Mouse (Mus musculus): Measurements from ENCODE around the gene Gje1. TPM values are rescaled to one million over a fixed set of nuclear protein-coding genes. Genes with fewer than 3 reads are reported as not detected.

Gene Gje1
- not detected in 2 replicates for polyA plus RNA-seq (2012; rRNA removed)

DNA sequence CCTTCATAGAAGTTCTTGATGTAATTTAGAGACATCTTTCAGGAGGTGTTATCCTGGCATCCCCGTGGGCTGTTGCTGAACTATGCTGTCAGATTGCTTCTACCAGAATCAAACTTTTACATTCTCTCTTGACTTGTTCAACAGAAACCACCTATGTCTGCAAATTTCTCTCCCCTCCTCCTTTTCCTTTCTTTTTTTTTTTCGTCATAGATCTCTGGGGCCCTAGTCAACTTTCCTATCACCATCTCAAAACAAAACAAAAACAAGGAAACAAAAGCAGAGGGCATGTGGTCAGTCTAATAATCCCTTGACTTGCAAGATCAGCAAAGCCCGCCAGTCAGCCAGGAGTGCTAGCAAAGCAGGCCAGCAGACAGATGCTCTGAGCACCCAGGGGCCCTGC is at the start of gene Gje1:
Gene Gje1 (minus strand): TSS at position 101 of the 400 bp plus-strand sequence.
- 63% methylated on average over 3 of the region's 3 CpGs for WGBS
- DNase-seq (ENCODE audit: low read depth, low spot score) = no peak

DNA sequence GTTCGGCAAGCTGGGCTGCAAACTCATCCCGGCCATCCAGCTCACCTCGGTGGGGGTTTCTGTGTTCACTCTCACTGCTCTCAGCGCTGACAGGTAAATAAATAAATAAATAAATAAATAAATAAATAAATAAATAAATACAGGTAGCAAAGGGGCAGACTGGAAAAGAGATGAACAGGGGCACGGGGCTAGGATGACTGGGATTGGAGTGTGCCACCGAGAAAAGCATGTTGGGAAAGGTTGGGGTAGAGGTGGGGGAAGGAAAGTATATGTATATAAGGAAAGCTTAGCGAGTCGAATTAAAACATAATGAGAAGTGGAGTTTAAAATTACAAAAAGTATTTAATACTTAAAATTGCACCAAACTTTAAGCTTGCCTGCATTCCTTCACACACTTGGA is 42.6 kb upstream of the Gje1 start:
- no peak for DNase-seq (ENCODE audit: low read depth, low spot score)
- 25% methylated on average over 8 of the region's 8 CpGs for WGBS

- no peak for DNase-seq (ENCODE audit: low read depth, low spot score)
- 5% methylated on average over 35 of the region's 35 CpGs for WGBS
These were observed 41.9 kb upstream of the Gje1 start for GRCm38 (mm10) chr10:14759665-14760558.

- WGBS = 6% methylated on average over 2 of the region's 2 CpGs
- no peak for DNase-seq (ENCODE audit: low read depth, low spot score)
These were observed 16.3 kb upstream of the Gje1 start for GRCm38 (mm10) chr10:14734285-14734684.

DNA sequence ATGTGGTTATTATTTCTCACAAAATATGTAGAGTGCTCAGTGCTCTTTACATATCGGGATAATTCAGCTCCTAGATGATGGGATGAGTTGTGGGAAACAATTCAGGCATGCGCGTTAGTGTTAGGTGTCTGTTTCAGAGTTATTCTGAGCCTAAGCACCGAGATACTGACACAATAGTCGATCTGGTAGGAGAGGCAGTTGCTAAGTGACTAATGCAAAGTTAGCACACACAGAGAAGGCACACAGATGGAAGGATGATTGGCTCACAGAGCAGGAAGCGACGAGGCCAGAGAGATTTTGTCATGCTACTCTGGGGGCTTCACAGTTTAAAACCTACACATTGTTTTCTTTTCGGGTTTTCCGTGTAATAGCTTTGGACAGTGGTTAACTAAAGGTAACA is 7.7 kb upstream of the Gje1 start:
- DNase-seq (ENCODE audit: low read depth, low spot score) = no peak
- 68% methylated on average over 9 of the region's 9 CpGs for WGBS

DNA sequence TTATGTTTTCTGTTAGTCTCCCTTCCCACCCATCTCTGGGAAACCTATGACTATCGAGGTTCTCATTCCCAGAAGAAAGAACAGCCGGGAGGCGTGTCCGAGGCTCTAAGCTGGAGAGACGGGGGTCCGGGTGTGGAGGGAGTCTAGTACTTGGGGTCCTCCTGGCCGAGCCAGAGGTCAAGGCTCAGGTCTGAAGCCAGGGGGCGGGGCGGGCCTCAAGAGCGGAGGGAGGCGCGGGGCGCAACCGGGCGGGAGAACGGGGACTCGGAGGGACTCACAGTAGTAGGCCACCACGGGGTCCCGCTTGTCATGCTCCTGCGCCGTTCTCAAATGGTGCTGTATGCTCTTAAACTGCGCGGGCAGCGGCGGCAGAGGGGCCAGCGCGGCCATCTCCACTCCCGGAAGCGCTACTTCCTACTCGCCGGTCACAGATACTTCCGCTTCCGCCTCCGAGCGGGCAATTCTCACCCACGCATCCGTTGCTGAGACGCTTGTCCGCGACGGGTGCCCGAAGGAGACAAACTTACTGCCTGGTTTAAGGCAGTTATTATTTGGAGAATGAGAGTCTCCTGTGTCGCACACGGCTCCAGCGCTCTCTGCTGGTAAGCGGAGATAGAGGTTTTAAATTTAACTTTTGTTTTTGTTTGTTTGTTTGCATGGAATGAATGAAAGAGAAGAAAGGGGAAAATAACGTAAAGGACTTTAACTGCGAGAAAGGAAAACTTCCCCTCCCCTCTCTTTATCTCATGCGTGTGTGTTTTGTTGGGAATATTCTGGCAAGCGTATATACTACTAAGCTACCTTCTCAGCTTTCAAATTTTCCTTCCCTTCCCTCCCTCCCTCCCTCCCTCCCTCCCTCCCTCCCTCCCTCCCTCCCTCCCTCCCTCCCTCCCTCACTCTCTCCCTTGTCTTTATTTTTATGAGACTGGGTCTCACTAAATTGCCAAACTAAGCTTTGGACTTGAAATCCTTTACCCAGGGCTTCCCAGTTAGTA is 12.6 kb downstream of the Gje1 start, which contains the start of the genes Vta1 and Nmbr:
Gene Vta1 (minus strand): TSS at position 489 of the 995 bp plus-strand sequence.
Gene Nmbr (plus strand): TSS at position 520 of the 995 bp plus-strand sequence.
- peak; percentile 95 for DNase-seq (ENCODE audit: low read depth, low spot score)
- WGBS = under 1% methylated on average over 50 of the region's 50 CpGs

DNA sequence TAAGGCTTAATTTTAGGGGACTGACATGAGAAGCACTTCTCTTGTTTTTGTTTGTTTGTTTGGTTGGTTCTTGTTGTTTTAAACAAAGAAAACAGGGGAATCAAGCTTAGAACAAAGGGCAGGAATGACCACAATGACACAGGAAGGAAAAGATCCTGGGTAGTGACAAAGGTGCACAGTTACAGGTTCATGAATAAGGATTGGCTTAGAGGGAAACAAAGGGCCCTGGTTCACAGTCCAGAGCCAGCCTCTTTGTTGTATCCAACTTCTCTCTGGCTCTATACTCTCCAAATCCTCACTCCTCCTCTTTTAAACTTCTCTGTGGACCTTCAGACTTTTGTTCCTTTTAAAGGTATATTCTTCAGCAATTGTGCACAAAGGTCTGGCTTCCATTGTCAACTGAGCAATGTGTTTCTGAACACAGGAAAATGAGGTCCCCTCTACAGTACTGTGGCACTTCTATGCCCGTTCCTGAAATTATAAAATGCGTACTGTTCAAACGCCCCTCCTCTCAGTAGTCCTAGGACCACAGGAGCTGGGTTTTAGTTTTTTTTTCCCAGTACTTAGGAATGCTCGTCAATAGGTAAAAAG is 14.1 kb downstream of the Gje1 start:
- DNase-seq (ENCODE audit: low read depth, low spot score) = no peak
- WGBS = 42% methylated on average over 4 of the region's 4 CpGs

DNA sequence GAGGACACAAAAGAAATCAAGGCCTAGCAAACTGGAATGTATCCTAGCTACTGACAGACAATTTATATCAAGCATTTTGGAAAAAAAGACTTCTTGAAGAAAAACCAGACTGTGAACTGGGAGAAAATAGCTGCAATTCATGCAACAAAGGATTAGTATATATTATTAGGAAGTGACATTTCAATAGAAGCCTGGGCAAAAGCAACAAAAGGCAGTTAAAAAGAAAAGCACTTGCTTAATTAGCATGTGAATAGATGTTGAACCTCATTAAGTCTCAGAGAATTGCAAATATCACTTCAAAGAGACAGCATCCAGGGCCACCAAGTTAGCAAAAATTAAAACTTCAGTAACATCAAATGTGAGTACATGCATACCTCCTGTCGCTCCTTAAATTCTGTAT is 14.8 kb downstream of the Gje1 start:
- 92% methylated on average over 1 of the region's 1 CpGs for WGBS
- no peak for DNase-seq (ENCODE audit: low read depth, low spot score)

DNA sequence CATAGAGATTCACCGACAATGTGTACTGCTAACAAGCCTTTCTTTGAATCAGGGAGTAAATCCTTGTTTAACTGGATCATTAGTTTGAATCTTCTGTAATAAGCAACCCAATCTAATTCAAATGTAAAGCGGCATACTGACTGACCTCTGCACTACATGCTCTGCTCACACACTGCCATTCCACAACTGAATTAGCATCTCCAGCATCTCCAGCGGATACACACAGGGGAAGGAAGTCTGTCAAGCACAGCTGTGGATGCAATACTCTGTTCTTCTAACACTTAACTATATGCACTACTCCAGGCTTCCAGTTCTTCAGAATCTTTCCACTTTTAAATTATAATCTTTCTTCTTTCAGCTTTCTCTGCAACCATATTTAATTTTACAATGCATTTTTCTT is 27.7 kb downstream of the Gje1 start:
- DNase-seq (ENCODE audit: low read depth, low spot score) = no peak
- WGBS = 88% methylated on average over 3 of the region's 3 CpGs

GRCm38 (mm10) chr10:14688785-14689442 is 29.1 kb downstream of the Gje1 start:
- no peak for DNase-seq (ENCODE audit: low read depth, low spot score)
- WGBS = 81% methylated on average over 6 of the region's 6 CpGs

GRCm38 (mm10) chr10:14685663-14686062 is 32.4 kb downstream of the Gje1 start:
- WGBS = 98% methylated on average over 1 of the region's 1 CpGs
- no peak for DNase-seq (ENCODE audit: low read depth, low spot score)

GRCm38 (mm10) chr10:14666147-14666546 is 51.9 kb downstream of the Gje1 start:
- 85% methylated on average over 2 of the region's 2 CpGs for WGBS
- DNase-seq (ENCODE audit: low read depth, low spot score) = no peak

Other genes starting within 250 kb of the Gje1 start
- 1.5 and 2.2 TPM in 2 replicates for gene Adgrg6, start 172.6 kb downstream of the Gje1 start, polyA plus RNA-seq (2012; rRNA removed)
- gene Vta1, start 12.7 kb downstream of the Gje1 start, polyA plus RNA-seq (2012; rRNA removed) = 86.2 and 89.4 TPM in 2 replicates
- not detected in 2 replicates for gene Nmbr, start 12.6 kb downstream of the Gje1 start, polyA plus RNA-seq (2012; rRNA removed)

Data from large intestine, adult 2 months (tissue).